In genomic region chr13:68572966-68573913, GRCm38 (mm10) we compare ENCODE assay signal across 9 mouse cellular contexts. TPM values are rescaled to one million over a fixed set of nuclear protein-coding genes. Genes with fewer than 3 reads are reported as not detected.
DNase-seq lines count a peak whose midpoint lies in the region; ATAC-seq and TF ChIP-seq lines count a peak whose summit lies in the region.
"Had no signal": no experiment of that assay in that cellular context is flagged by ENCODE, and none has a peak within 500 bp of the region (broad histone marks: within the 10 kb centered on the region; RNA-seq: fewer than 3 reads in every experiment).

No protein-coding gene starts in this region.

- H3K4me2 ChIP-seq in neural tube, embryonic 15.5 days = no peak overlapping the region
- H3K4me2 ChIP-seq in embryonic facial prominence, embryonic 12.5 days (replicated peaks) = no peak overlapping the region
- H3K4me2 ChIP-seq in kidney, postnatal 0 days (ENCODE audit: low read length) = no peak overlapping the region
- H3K4me2 ChIP-seq in stomach, embryonic 16.5 days (ENCODE audit: low read depth, low read length) = no peak overlapping the region
- H3K4me2 ChIP-seq in liver, embryonic 11.5 days = no peak overlapping the region

- peaks cover 42% of the 10 kb centered on the region for H3K36me3 ChIP-seq in neural tube, embryonic 15.5 days
- peaks cover 41% of the 10 kb centered on the region for H3K36me3 ChIP-seq in embryonic facial prominence, embryonic 12.5 days
- peaks cover 17% of the 10 kb centered on the region for H3K36me3 ChIP-seq in kidney, postnatal 0 days (ENCODE audit: insufficient read depth, low read length)
- peaks cover 10% of the 10 kb centered on the region for H3K36me3 ChIP-seq in stomach, embryonic 16.5 days (ENCODE audit: control insufficient read depth, insufficient read depth, low read length)
- H3K36me3 ChIP-seq in liver, embryonic 11.5 days (ENCODE audit: control insufficient read depth, insufficient read depth, low read length) = peaks cover 25% of the 10 kb centered on the region

- DNase-seq in neural tube, embryonic 10.5 days (ENCODE audit: extremely low spot score, low spot score) = peak; percentile 27
- DNase-seq in kidney, postnatal 0 days (ENCODE audit: low spot score) = peak; percentile 88
- no peak for DNase-seq in liver, embryonic 11.5 days (ENCODE audit: low spot score)
- DNase-seq in left cerebral cortex, postnatal 4 days = no peak

- no peak overlapping the region for H3K4me3 ChIP-seq in neural tube, embryonic 15.5 days (replicated peaks)
- no peak overlapping the region for H3K4me3 ChIP-seq in embryonic facial prominence, embryonic 12.5 days
- no peak overlapping the region for H3K4me3 ChIP-seq in kidney, postnatal 0 days (replicated peaks; ENCODE audit: low read depth, low read length)
- no peak overlapping the region for H3K4me3 ChIP-seq in stomach, embryonic 16.5 days (replicated peaks; ENCODE audit: low read length)
- no peak overlapping the region for H3K4me3 ChIP-seq in liver, embryonic 11.5 days (ENCODE audit: low read depth, low read length)

- ATAC-seq in neural tube, embryonic 15.5 days (ENCODE audit: low FRiP score) = no peak
- peak; percentile 47 for ATAC-seq in embryonic facial prominence, embryonic 12.5 days (ENCODE audit: insufficient number of reproducible peaks, insufficient read depth, low FRiP score, low TSS enrichment)
- ATAC-seq in kidney, postnatal 0 days (replicated peaks; ENCODE audit: low FRiP score, low read depth) = peak; percentile 90
- ATAC-seq in stomach, embryonic 16.5 days (ENCODE audit: insufficient read depth, low FRiP score) = peak; percentile 49; the same call in 1 of the 2 replicates
- no peak for ATAC-seq in liver, embryonic 11.5 days (replicated peaks; ENCODE audit: low FRiP score)

- no peaks in the 10 kb centered on the region for H3K9me3 ChIP-seq in neural tube, embryonic 15.5 days (replicated peaks)
- no peaks in the 10 kb centered on the region for H3K9me3 ChIP-seq in embryonic facial prominence, embryonic 12.5 days
- H3K9me3 ChIP-seq in kidney, postnatal 0 days (replicated peaks; ENCODE audit: low read length) = no peaks in the 10 kb centered on the region
- H3K9me3 ChIP-seq in stomach, embryonic 16.5 days (replicated peaks; ENCODE audit: control insufficient read depth, low read length) = no peaks in the 10 kb centered on the region
- no peaks in the 10 kb centered on the region for H3K9me3 ChIP-seq in liver, embryonic 11.5 days (ENCODE audit: control insufficient read depth, low read length)

- intact Hi-C loops in left cerebral cortex, postnatal 4 days (cut with DNase I) = no loop called here

- WGBS in neural tube, embryonic 15.5 days = 38% methylated on average over 10 of the region's 10 CpGs
- 69% methylated on average over 10 of the region's 10 CpGs for WGBS in embryonic facial prominence, embryonic 12.5 days
- 31% methylated on average over 10 of the region's 10 CpGs for WGBS in kidney, postnatal 0 days
- WGBS in stomach, embryonic 16.5 days = 66% methylated on average over 10 of the region's 10 CpGs
- WGBS in liver, embryonic 11.5 days = 80% methylated on average over 10 of the region's 10 CpGs

- no peaks in the 10 kb centered on the region for H3K27me3 ChIP-seq in neural tube, embryonic 15.5 days (replicated peaks)
- H3K27me3 ChIP-seq in embryonic facial prominence, embryonic 12.5 days = no peaks in the 10 kb centered on the region
- H3K27me3 ChIP-seq in kidney, postnatal 0 days (ENCODE audit: insufficient read depth, low read length) = no peaks in the 10 kb centered on the region
- H3K27me3 ChIP-seq in stomach, embryonic 16.5 days (ENCODE audit: control insufficient read depth, insufficient read depth, low read length) = no peaks in the 10 kb centered on the region
- H3K27me3 ChIP-seq in liver, embryonic 11.5 days (replicated peaks; ENCODE audit: control insufficient read depth, insufficient read depth, low read length) = no peaks in the 10 kb centered on the region

- peaks cover 7% of the 10 kb centered on the region for H3K4me1 ChIP-seq in neural tube, embryonic 15.5 days
- no peaks in the 10 kb centered on the region for H3K4me1 ChIP-seq in embryonic facial prominence, embryonic 12.5 days
- peaks cover 12% of the 10 kb centered on the region for H3K4me1 ChIP-seq in kidney, postnatal 0 days (replicated peaks; ENCODE audit: insufficient read depth, low read length)
- H3K4me1 ChIP-seq in stomach, embryonic 16.5 days (ENCODE audit: control insufficient read depth, insufficient read depth, low read length) = no peaks in the 10 kb centered on the region; the same call in 1 of the 2 replicates
- no peaks in the 10 kb centered on the region for H3K4me1 ChIP-seq in liver, embryonic 11.5 days (replicated peaks; ENCODE audit: control insufficient read depth, insufficient read depth, low read length)

- no peak overlapping the region for H3K9ac ChIP-seq in neural tube, embryonic 15.5 days (replicated peaks)
- H3K9ac ChIP-seq in embryonic facial prominence, embryonic 12.5 days = no peak overlapping the region
- H3K9ac ChIP-seq in kidney, postnatal 0 days (ENCODE audit: low read depth, low read length) = no peak overlapping the region
- H3K9ac ChIP-seq in stomach, embryonic 16.5 days (ENCODE audit: low read length) = 0 out of 2 replicates have a peak overlapping the region, but pooled peaks have one; percentile 32
- no peak overlapping the region for H3K9ac ChIP-seq in liver, embryonic 11.5 days (ENCODE audit: low read depth, low read length)

- H3K27ac ChIP-seq in neural tube, embryonic 15.5 days (replicated peaks) = no peak overlapping the region
- no peak overlapping the region for H3K27ac ChIP-seq in embryonic facial prominence, embryonic 12.5 days
- H3K27ac ChIP-seq in kidney, postnatal 0 days = peak overlapping the region; percentile 87
- H3K27ac ChIP-seq in stomach, embryonic 16.5 days (ENCODE audit: low read length) = peak overlapping the region; percentile 56
- H3K27ac ChIP-seq in liver, embryonic 11.5 days (ENCODE audit: low read depth, low read length) = no peak overlapping the region
- H3K27ac ChIP-seq: macrophage had no signal

- TF ChIP-seq CTCF in kidney, postnatal 0 days (IDR thresholded peaks at IDR 0.05; ENCODE audit: low read depth) = no peak

RNA-seq across cellular contexts. Expression of gene Mtrr, which starts 8.7 kb away (rescaled TPM):
- 14.5 and 15.8 TPM in 2 replicates for polyA plus RNA-seq in neural tube, embryonic 15.5 days (2015; fragmentation: Nextera tagmentation; extraction: Ambion mirVana)
- polyA plus RNA-seq in embryonic facial prominence, embryonic 12.5 days (2016; fragmentation: Nextera tagmentation; extraction: Ambion mirVana) = 18.7 and 22.9 TPM in 2 replicates
- polyA plus RNA-seq in kidney, postnatal 0 days (2015; fragmentation: Nextera tagmentation; extraction: Ambion mirVana) = 12.0 and 13.9 TPM in 2 replicates
- 15.8 and 16.9 TPM in 2 replicates for polyA plus RNA-seq in stomach, embryonic 16.5 days (2015; fragmentation: Nextera tagmentation; extraction: Ambion mirVana)
- polyA plus RNA-seq in liver, embryonic 11.5 days (2014; fragmentation: Nextera tagmentation; extraction: Ambion mirVana) = 32.4 and 37.3 TPM in 2 replicates
- 10 to 100 TPM; 11.7 to 12.4 TPM for total RNA-seq in left cerebral cortex, postnatal 4 days (2021)

RNA-seq across cellular contexts. Expression of gene Fastkd3, which starts 8.8 kb away (rescaled TPM):
- polyA plus RNA-seq in neural tube, embryonic 15.5 days (2015; fragmentation: Nextera tagmentation; extraction: Ambion mirVana) = 19.5 and 24.3 TPM in 2 replicates
- polyA plus RNA-seq in embryonic facial prominence, embryonic 12.5 days (2016; fragmentation: Nextera tagmentation; extraction: Ambion mirVana) = 36.8 and 37.4 TPM in 2 replicates
- polyA plus RNA-seq in kidney, postnatal 0 days (2015; fragmentation: Nextera tagmentation; extraction: Ambion mirVana) = 28.3 and 28.4 TPM in 2 replicates
- 27.5 and 30.8 TPM in 2 replicates for polyA plus RNA-seq in stomach, embryonic 16.5 days (2015; fragmentation: Nextera tagmentation; extraction: Ambion mirVana)
- polyA plus RNA-seq in liver, embryonic 11.5 days (2014; fragmentation: Nextera tagmentation; extraction: Ambion mirVana) = 34.9 and 36.5 TPM in 2 replicates
- 10 to 100 TPM; 13.3 to 13.5 TPM for total RNA-seq in left cerebral cortex, postnatal 4 days (2021)

RNA-seq across cellular contexts. Expression of gene 1700001L19Rik, which starts 24.0 kb away (rescaled TPM):
- 4.8 and 5.9 TPM in 2 replicates for polyA plus RNA-seq in neural tube, embryonic 15.5 days (2015; fragmentation: Nextera tagmentation; extraction: Ambion mirVana)
- 0.36 and 1.2 TPM in 2 replicates for polyA plus RNA-seq in embryonic facial prominence, embryonic 12.5 days (2016; fragmentation: Nextera tagmentation; extraction: Ambion mirVana)
- 0.40 and 0.43 TPM in 2 replicates for polyA plus RNA-seq in kidney, postnatal 0 days (2015; fragmentation: Nextera tagmentation; extraction: Ambion mirVana)
- 0.20 and 0.63 TPM in 2 replicates for polyA plus RNA-seq in stomach, embryonic 16.5 days (2015; fragmentation: Nextera tagmentation; extraction: Ambion mirVana)
- polyA plus RNA-seq in liver, embryonic 11.5 days (2014; fragmentation: Nextera tagmentation; extraction: Ambion mirVana) = not detected in 2 replicates
- total RNA-seq in left cerebral cortex, postnatal 4 days (2021) = 10 to 100 TPM; 20.5 to 24.7 TPM
- polyA plus RNA-seq: macrophage; spleen, adult 2 months had no signal

Comparison
In these comparisons a context has a peak if more than half of its experiments do, and no peak if none do; other contexts are left out.
1. DNase-seq: peak in neural tube, embryonic 10.5 days (single experiment) and kidney, postnatal 0 days (single experiment); none in liver, embryonic 11.5 days (single experiment) and left cerebral cortex, postnatal 4 days (single experiment).
2. ATAC-seq: peak in embryonic facial prominence, embryonic 12.5 days (single experiment), kidney, postnatal 0 days (single experiment) and stomach, embryonic 16.5 days (single experiment); none in neural tube, embryonic 15.5 days (single experiment) and liver, embryonic 11.5 days (single experiment).
3. H3K27ac ChIP-seq: peak in kidney, postnatal 0 days (single experiment) and stomach, embryonic 16.5 days (single experiment); none in neural tube, embryonic 15.5 days (single experiment), embryonic facial prominence, embryonic 12.5 days (single experiment) and liver, embryonic 11.5 days (single experiment).